Mouse (Mus musculus) heart, postnatal 4 days (tissue): ENCODE measurements around the gene Dnmt3l. TPM values are rescaled to one million over a fixed set of nuclear protein-coding genes. Genes with fewer than 3 reads are reported as not detected.

Experiments used
- DNase-seq: peaks from one replicate; pipeline ENCODE4 v3.0.0; 2021
- total RNA-seq, 2 experiments: library from RNA; stranded (reverse); gene quantifications; 2 replicates each; pipeline ENCODE4 v1.2.3; 2021

Gene Dnmt3l
- total RNA-seq, 2 experiments from 2014 or later = not detected

- no peak for DNase-seq
Measured at GRCm38 (mm10) chr10:78037139-78037538, 4.6 kb upstream of the Dnmt3l start.

- DNase-seq = no peak
Measured at GRCm38 (mm10) chr10:78042096-78042495, 349 bp downstream of the Dnmt3l start.

GRCm38 (mm10) chr10:78042697-78043405 is 1.1 kb downstream of the Dnmt3l start:
- DNase-seq = no peak

GRCm38 (mm10) chr10:78043406-78043836 is 1.7 kb downstream of the Dnmt3l start, which contains the start of gene Aire:
Gene Aire (minus strand): TSS chr10:78043610.
- peak; percentile 57 for DNase-seq

- no peak for DNase-seq
Measured at GRCm38 (mm10) chr10:78044531-78044930, 2.8 kb downstream of the Dnmt3l start.

GRCm38 (mm10) chr10:78046388-78046787 is 4.6 kb downstream of the Dnmt3l start:
- no peak for DNase-seq

- DNase-seq = no peak
Measured at GRCm38 (mm10) chr10:78048061-78048730, 6.4 kb downstream of the Dnmt3l start.

- DNase-seq = no peak
Measured at GRCm38 (mm10) chr10:78049519-78050035, 7.8 kb downstream of the Dnmt3l start.

- DNase-seq = no peak
Measured at GRCm38 (mm10) chr10:78054633-78055565, 13.2 kb downstream of the Dnmt3l start.

GRCm38 (mm10) chr10:78057056-78057455 is 15.3 kb downstream of the Dnmt3l start:
- DNase-seq = no peak

GRCm38 (mm10) chr10:78063122-78063521 is 21.4 kb downstream of the Dnmt3l start:
- no peak for DNase-seq

- peak; percentile 46 for DNase-seq
Measured at GRCm38 (mm10) chr10:78067226-78067625, 25.5 kb downstream of the Dnmt3l start.

GRCm38 (mm10) chr10:78068541-78068940 is 26.8 kb downstream of the Dnmt3l start:
- DNase-seq = peak; percentile 25

GRCm38 (mm10) chr10:78069101-78070011 is 27.6 kb downstream of the Dnmt3l start, which contains the start of gene Icosl:
Gene Icosl (plus strand): TSS chr10:78069302.
- DNase-seq = peak; percentile 84

GRCm38 (mm10) chr10:78074151-78074550 is 32.4 kb downstream of the Dnmt3l start:
- no peak for DNase-seq

- DNase-seq = no peak
Measured at GRCm38 (mm10) chr10:78074977-78075376, 33.2 kb downstream of the Dnmt3l start.

GRCm38 (mm10) chr10:78077862-78078261 is 36.1 kb downstream of the Dnmt3l start:
- DNase-seq = no peak

- no peak for DNase-seq
Measured at GRCm38 (mm10) chr10:78078276-78078675, 36.5 kb downstream of the Dnmt3l start.

- peak; percentile 25 for DNase-seq
Measured at GRCm38 (mm10) chr10:78079955-78080591, 38.3 kb downstream of the Dnmt3l start.

- DNase-seq = no peak
Measured at GRCm38 (mm10) chr10:78084073-78084472, 42.3 kb downstream of the Dnmt3l start.

- DNase-seq = no peak
Measured at GRCm38 (mm10) chr10:78085711-78086110, 44.0 kb downstream of the Dnmt3l start.
